Mouse (Mus musculus) bone marrow macrophage, adult 2 months (primary cell): ENCODE data around the gene Cnot8. TPM values are rescaled to one million over a fixed set of nuclear protein-coding genes. Genes with fewer than 3 reads are reported as not detected.

ENCODE experiments used
- H3K27ac ChIP-seq: 2 replicates; pipeline ENCODE4 v1.5.1; 2012; ENCODE audit warnings: low read depth, low read length; ENCODE audit not compliant: insufficient read depth
- H3K4me1 ChIP-seq: 2 replicates; pipeline ENCODE4 v1.6.1; 2012; ENCODE audit warnings: low read length; ENCODE audit not compliant: control insufficient read depth, insufficient read depth
- H3K4me3 ChIP-seq: 2 replicates; pipeline ENCODE4 v1.5.1; 2012; ENCODE audit warnings: mild to moderate bottlenecking, low read length, moderate library complexity; ENCODE audit not compliant: insufficient read depth
- CTCF ChIP-seq: IDR thresholded peaks from 2 replicates; pipeline ENCODE4 v1.5.1; 2012; ENCODE audit warnings: low read depth, mild to moderate bottlenecking, low read length, moderate library complexity
- POLR2A ChIP-seq: IDR thresholded peaks from 2 replicates; pipeline ENCODE4 v1.6.1; 2012; ENCODE audit warnings: mild to moderate bottlenecking, low read depth, low read length, borderline replicate concordance
- polyA plus RNA-seq: library from polyadenylated mRNA; stranded (reverse); fragments of >200 nt; gene quantifications from 2 replicates; pipeline ENCODE4 v1.2.4, GENCODE M21; 2012; ENCODE audit not compliant: missing spikeins, insufficient read depth, insufficient read length

Gene Cnot8
- polyA plus RNA-seq, 1 experiment, result 58.4 TPM

GRCm38 (mm10) chr11:58103344-58103653, 654 bp upstream of the Cnot8 start:
- no peak for TF ChIP-seq CTCF
- TF ChIP-seq POLR2A, result no peak
- Histone ChIP-seq H3K27ac (peak overlapping the region; percentile 40), H3K4me3 (peak overlapping the region; percentile 51), H3K4me1 (peaks cover 30% of the 10 kb centered on the region)

DNA sequence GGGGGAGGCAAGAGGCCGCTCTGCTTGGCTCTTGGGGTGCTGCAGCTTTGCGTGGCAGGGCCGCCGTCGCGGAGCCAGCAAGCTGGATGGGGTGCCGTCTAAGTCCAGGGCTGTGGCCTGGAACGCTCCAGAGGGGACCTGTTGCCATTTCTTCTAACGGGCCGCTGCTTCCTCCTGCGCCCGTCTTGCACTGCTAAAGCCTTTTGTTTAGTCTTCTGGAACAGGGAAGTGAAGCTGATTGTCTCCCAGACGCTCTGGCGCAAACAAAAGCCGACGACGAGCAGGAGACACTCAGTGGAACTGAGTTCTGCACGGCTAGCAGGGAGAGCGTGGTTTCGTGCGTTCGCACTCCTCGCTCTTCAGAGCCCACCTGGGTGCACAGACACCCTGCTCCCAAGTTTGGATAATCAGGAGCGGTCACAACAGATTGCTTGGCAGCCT, 418 bp downstream of the Cnot8 start:
- peaks cover 31% of the 10 kb centered on the region for H3K4me1 ChIP-seq
- peak overlapping the region; percentile 93 for H3K27ac ChIP-seq
- peak overlapping the region; percentile 78 for H3K4me3 ChIP-seq
- TF ChIP-seq CTCF (no peak), POLR2A (no peak)

- H3K4me1 ChIP-seq, result peaks cover 31% of the 10 kb centered on the region
- H3K4me3 ChIP-seq, result no peak overlapping the region
- H3K27ac ChIP-seq, result no peak overlapping the region
- TF ChIP-seq CTCF, result no peak
- TF ChIP-seq POLR2A, result no peak
Measured at GRCm38 (mm10) chr11:58107009-58107408, 3.1 kb downstream of the Cnot8 start.

GRCm38 (mm10) chr11:58107664-58108337, 3.8 kb downstream of the Cnot8 start:
- peaks cover 27% of the 10 kb centered on the region for H3K4me1 ChIP-seq
- no peak for TF ChIP-seq CTCF
- no peak for TF ChIP-seq POLR2A
- H3K4me3 ChIP-seq, result no peak overlapping the region
- H3K27ac ChIP-seq, result no peak overlapping the region

DNA sequence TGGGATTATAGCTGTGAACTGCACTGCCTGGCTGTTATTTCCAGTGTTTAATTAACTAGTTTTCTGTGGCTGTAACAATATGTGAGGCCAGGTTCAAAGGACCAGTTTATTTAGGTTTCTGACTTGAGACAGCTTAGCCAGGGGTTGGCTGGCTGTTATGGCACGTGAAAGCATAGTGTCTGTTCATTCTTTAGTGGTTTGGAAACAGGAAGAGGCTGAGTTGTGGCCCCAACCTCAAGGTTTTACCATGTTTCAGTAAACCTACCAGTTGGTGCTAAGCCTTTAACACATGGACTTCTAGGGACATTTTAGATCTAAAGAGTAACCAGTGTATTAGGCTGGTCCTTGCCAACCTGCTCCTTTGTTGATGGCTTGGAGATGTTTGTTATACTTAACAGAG, 12.6 kb downstream of the Cnot8 start:
- no peak overlapping the region for H3K27ac ChIP-seq
- 0 out of 2 replicates have a peak, but pooled peaks cover 3% of the 10 kb centered on the region for H3K4me1 ChIP-seq
- no peak overlapping the region for H3K4me3 ChIP-seq
- TF ChIP-seq CTCF, result no peak
- TF ChIP-seq POLR2A, result no peak

- no peak overlapping the region for H3K27ac ChIP-seq
- H3K4me1 ChIP-seq, result 0 out of 2 replicates have a peak, but pooled peaks cover 3% of the 10 kb centered on the region
- H3K4me3 ChIP-seq, result no peak overlapping the region
- TF ChIP-seq CTCF (no peak), POLR2A (no peak)
Measured at GRCm38 (mm10) chr11:58117044-58117652, 13.2 kb downstream of the Cnot8 start.

DNA sequence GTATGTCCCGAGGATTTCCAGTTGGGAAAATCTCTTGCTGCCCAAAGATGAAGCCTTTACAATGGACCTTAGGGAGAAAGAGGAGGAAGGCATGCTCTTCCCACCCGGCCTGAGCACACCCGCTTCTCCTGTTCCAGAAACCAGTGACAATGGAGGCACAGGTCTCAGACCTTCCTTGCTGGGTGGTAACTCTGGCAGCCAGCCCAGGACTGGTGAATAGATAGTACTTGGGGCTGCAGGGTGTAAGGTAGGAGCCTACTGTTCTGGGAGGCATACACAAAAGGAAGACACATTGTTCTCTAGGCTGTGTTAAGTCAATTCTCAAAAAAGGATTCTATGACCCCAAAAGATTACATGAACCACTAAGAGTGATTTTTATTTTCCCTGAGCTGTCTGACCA, 16.7 kb downstream of the Cnot8 start:
- TF ChIP-seq POLR2A, result no peak
- no peak for TF ChIP-seq CTCF
- Histone ChIP-seq H3K4me1 (0 out of 2 replicates have a peak, but pooled peaks cover 3% of the 10 kb centered on the region), H3K4me3 (no peak overlapping the region), H3K27ac (no peak overlapping the region)

GRCm38 (mm10) chr11:58121351-58121750, 17.4 kb downstream of the Cnot8 start:
- no peak overlapping the region for H3K27ac ChIP-seq
- TF ChIP-seq CTCF (no peak), POLR2A (no peak)
- H3K4me1 ChIP-seq, result peaks cover 6% of the 10 kb centered on the region; the same call in 1 of the 2 replicates
- H3K4me3 ChIP-seq, result no peak overlapping the region

- TF ChIP-seq CTCF, result no peak
- H3K4me1 ChIP-seq, result peaks cover 7% of the 10 kb centered on the region; the same call in 1 of the 2 replicates
- no peak overlapping the region for H3K4me3 ChIP-seq
- no peak overlapping the region for H3K27ac ChIP-seq
Measured at GRCm38 (mm10) chr11:58123711-58124110, 19.8 kb downstream of the Cnot8 start.

- Histone ChIP-seq H3K4me3 (no peak overlapping the region), H3K4me1 (peaks cover 7% of the 10 kb centered on the region; the same call in 1 of the 2 replicates), H3K27ac (no peak overlapping the region)
- TF ChIP-seq POLR2A (no peak), CTCF (no peak)
Measured at GRCm38 (mm10) chr11:58125021-58125420, 21.1 kb downstream of the Cnot8 start.
